Mouse (Mus musculus) intestine, postnatal 0 days (tissue): ENCODE data around the gene Nprl3. TPM values are rescaled to one million over a fixed set of nuclear protein-coding genes. Genes with fewer than 3 reads are reported as not detected.

Experiments
- ATAC-seq: fragments of 200-750 bp; cut with Nextera tagmentation; 2 replicates; pipeline ENCODE4 v1.8.0; 2017; ENCODE audit warnings: mild to moderate bottlenecking, moderate TSS enrichment, moderate library complexity
- H3K27ac ChIP-seq: fragments of 300-500 bp; sonication (generic); 2 replicates; pipeline ENCODE4 v1.5.1; 2014; ENCODE audit warnings: mild to moderate bottlenecking, low read depth, low read length, moderate library complexity
- H3K27me3 ChIP-seq: fragments of 300-500 bp; sonication (generic); replicated peaks from 2 replicates; pipeline ENCODE4 v1.6.1; 2014; ENCODE audit warnings: low read length, mixed read lengths; ENCODE audit not compliant: control insufficient read depth, insufficient read depth
- H3K36me3 ChIP-seq: fragments of 300-500 bp; sonication (generic); 2 replicates; pipeline ENCODE4 v1.6.1; 2014; ENCODE audit warnings: mild to moderate bottlenecking, moderate library complexity; ENCODE audit not compliant: control insufficient read depth, insufficient read depth
- H3K4me1 ChIP-seq: fragments of 300-500 bp; sonication (generic); replicated peaks from 2 replicates; pipeline ENCODE4 v1.6.1; 2014; ENCODE audit warnings: antibody characterized with exemption, low read length, mixed read lengths; ENCODE audit not compliant: control insufficient read depth, insufficient read depth
- H3K4me2 ChIP-seq: fragments of 300-500 bp; sonication (generic); replicated peaks from 2 replicates; pipeline ENCODE4 v1.6.1; 2014; ENCODE audit warnings: low read depth, mild to moderate bottlenecking, moderate library complexity
- H3K4me3 ChIP-seq: fragments of 300-500 bp; sonication (generic); 2 replicates; pipeline ENCODE4 v1.5.1; 2014; ENCODE audit warnings: low read depth, low read length
- H3K9ac ChIP-seq: fragments of 300-500 bp; sonication (generic); 2 replicates; pipeline ENCODE4 v1.6.1; 2014; ENCODE audit warnings: mild to moderate bottlenecking, low read depth, low read length
- H3K9me3 ChIP-seq: fragments of 300-500 bp; sonication (generic); 2 replicates; pipeline ENCODE4 v1.6.1; 2016; ENCODE audit warnings: mixed run types; ENCODE audit not compliant: control insufficient read depth
- CTCF ChIP-seq: sonication (generic); IDR thresholded peaks from 2 replicates; pipeline ENCODE4 v1.5.1; 2016; ENCODE audit warnings: low read depth, mild to moderate bottlenecking, control low read depth, antibody characterized with exemption, moderate library complexity
- WGBS: fragments of 180-500 bp; shearing (Covaris S2); extraction: QIAGEN DNeasy Blood & Tissue Kit; methylation state at CpG from one replicate; pipeline ENCODE4 v1.1.7; 2014; 5-methylcytosine and 5-hydroxymethylcytosine counted together
- polyA plus RNA-seq: library from polyadenylated mRNA; unstranded; fragments of >200 nt; fragmentation: Nextera tagmentation; extraction: Ambion mirVana; gene quantifications from 2 replicates; pipeline ENCODE4 v1.2.1, GENCODE M21; 2015

Gene Nprl3
- polyA plus RNA-seq, 1 experiment from 2014 or later = 19.8 TPM

DNA sequence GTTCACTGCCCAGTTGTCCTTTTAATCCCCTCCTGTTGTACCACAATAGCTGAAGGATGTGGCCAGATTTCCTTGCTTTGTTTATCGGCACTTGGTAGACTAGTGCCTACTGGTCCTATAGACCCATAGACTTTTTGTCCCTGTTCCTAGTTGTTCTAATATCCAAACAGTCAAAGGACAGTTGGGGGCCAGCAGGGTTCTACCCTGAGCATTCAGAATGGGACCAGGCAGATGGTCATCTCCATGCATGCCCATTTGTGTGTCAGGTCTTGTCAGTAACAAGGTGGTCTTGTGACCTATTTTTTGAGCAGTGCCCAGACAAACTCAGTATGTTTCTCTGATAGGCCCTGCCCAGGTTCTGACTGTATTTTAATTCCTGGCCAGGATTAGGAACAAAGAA lies 40.5 kb downstream of the Nprl3 start:
- Histone ChIP-seq H3K36me3 (peaks cover 26% of the 10 kb centered on the region), H3K9me3 (no peaks in the 10 kb centered on the region), H3K4me1 (peaks cover 14% of the 10 kb centered on the region; the same call in 1 of the 2 replicates), H3K4me2 (peak overlapping the region; percentile 86), H3K9ac (peak overlapping the region; percentile 77), H3K27me3 (no peaks in the 10 kb centered on the region), H3K27ac (peak overlapping the region; percentile 86; the same call in 1 of the 2 replicates), H3K4me3 (peak overlapping the region; percentile 75)
- no peak for ATAC-seq
- 24% methylated on average over 1 of the region's 1 CpGs for WGBS
- TF ChIP-seq CTCF = no peak

DNA sequence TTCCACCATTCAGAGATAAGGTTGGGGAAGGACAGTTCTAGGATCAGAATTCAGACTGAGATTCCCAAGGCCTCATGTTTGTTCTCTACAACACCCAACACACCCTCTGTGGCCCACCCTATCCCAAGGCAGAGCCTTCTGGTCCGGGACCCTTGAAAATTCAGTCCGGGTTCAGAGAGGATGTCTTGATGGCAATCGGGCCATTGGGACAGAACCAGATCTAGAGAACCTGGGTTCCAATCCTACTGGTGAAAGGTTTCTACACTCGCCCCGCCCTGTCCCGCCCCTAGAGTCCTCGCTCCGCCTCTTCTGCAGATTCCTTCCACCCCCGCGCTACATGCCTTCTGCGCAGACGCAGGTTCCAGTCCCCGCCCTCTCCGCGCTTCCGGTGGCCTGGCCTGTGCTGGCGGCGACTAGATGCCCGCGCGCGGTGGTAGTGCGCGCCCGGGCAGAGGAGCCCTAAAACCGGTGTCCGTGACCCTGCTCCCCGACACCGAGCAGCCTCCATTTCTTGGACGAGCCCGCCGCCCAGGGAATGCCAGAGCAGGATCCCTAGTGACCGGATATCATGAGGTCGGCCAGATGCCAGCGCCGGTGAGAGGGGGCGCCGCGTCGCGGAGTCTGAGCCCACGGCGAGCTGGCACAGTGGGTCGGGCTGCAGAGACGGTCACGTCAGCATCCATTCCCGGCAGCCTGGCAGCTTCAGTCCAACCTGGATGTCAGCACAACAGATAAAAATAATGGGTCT lies 41.2 kb downstream of the Nprl3 start, which contains the start of gene Mpg:
TSS of gene Mpg (plus strand) at position 382 of the 748 bp plus-strand sequence.
- WGBS = 3% methylated on average over 47 of the region's 47 CpGs
- peak; percentile 75 for ATAC-seq
- Histone ChIP-seq H3K4me1 (peaks cover 14% of the 10 kb centered on the region; the same call in 1 of the 2 replicates), H3K4me3 (peak within 1 kb of the TSS; percentile 75), H3K36me3 (peaks cover 19% of the 10 kb centered on the region), H3K27me3 (no peaks in the 10 kb centered on the region), H3K27ac (peak within 1 kb of the TSS; percentile 86), H3K4me2 (peak within 1 kb of the TSS; percentile 86), H3K9ac (peak within 1 kb of the TSS; percentile 77), H3K9me3 (no peaks in the 10 kb centered on the region)
- no peak for TF ChIP-seq CTCF

DNA sequence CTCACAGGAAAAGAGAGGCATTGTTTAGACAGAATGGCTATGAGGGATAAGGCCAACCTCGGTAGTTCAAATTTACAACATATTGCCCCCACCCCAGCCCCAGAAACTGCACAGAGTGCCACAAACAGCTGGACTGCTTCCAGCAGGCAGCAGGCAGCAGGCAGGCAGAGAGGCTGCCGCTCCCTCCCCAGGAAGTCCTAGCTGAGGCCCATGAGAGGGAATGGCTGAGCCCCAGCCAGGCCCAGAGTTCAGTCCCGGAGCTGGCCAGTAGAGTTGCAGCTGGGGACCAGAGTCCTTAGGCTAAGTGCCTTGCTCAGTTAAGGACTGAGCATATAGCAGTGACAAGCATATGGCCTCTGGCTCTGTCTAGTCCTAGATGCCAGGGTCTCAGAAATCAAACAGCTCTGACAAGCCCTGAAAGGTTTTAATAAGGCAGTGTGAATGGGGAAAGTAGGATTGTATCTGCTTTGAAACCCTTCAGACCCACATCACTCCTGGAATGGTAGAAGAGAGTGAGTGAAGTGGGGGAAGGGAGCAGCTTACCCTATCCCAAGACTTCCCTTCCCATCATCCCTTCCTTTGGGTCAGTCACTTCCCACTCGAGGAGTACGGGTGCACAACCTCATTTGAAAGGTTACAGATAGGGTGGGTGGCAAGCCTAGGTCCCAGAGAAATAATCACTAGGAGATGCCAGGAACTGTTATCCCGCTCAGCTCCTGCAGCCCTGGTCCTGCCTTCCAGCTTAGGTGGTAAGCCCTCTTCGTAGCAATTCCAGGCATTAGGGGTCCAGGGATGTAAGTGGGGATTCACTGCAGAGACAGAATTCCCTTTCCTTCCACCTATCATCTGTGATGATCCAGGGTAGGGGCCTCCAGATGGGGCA lies 42.0 kb downstream of the Nprl3 start:
- H3K27ac ChIP-seq = peak overlapping the region; percentile 69
- no peak for TF ChIP-seq CTCF
- peak; percentile 16; the same call in 1 of the 2 replicates for ATAC-seq
- H3K4me2 ChIP-seq = no peak overlapping the region; the same call in 1 of the 2 replicates
- H3K9me3 ChIP-seq = no peaks in the 10 kb centered on the region
- H3K4me3 ChIP-seq = no peak overlapping the region
- no peak overlapping the region for H3K9ac ChIP-seq
- WGBS = 38% methylated on average over 7 of the region's 7 CpGs
- H3K27me3 ChIP-seq = no peaks in the 10 kb centered on the region
- H3K36me3 ChIP-seq = peaks cover 11% of the 10 kb centered on the region
- peaks cover 14% of the 10 kb centered on the region; the same call in 1 of the 2 replicates for H3K4me1 ChIP-seq

DNA sequence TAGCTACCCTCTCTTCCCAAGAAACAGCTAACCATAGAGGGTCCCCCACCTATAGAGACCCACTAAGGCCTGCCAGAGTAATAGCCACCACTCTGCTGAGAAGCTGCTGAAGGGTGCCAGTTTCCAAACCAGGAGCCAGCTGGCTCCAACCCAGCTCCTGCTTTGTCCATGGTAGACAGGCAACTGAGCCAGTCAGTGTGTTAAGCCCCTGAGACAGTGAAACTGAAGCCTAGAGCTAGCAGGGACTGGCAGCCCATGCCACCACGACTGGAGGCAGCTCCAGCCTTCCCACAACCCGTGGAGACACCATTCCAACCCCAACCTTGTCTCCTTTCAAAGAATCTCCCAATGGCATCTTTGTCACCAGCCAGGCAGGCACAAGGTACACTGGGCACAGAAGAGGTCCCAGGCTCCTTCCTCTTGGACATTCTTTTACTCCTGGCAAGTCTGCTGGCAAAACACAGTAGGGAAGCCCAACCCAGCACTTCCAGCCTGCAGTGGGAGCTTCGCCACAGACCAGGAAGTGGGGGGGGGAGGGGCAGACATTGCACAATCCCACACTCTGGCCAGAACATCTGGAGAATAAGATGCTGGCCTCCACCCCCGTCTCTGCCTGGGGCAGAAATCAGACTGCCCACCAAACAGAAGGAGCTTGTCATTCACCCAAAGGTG lies 42.9 kb downstream of the Nprl3 start:
- Histone ChIP-seq H3K4me1 (peaks cover 14% of the 10 kb centered on the region; the same call in 1 of the 2 replicates), H3K9me3 (no peaks in the 10 kb centered on the region), H3K4me3 (no peak overlapping the region), H3K27ac (peak overlapping the region; percentile 69), H3K36me3 (peaks cover 2% of the 10 kb centered on the region; the same call in 1 of the 2 replicates), H3K27me3 (no peaks in the 10 kb centered on the region), H3K9ac (no peak overlapping the region), H3K4me2 (no peak overlapping the region; the same call in 1 of the 2 replicates)
- ATAC-seq = peak; percentile 28; the same call in 1 of the 2 replicates
- TF ChIP-seq CTCF = no peak
- WGBS = 14% methylated on average over 4 of the region's 4 CpGs

DNA sequence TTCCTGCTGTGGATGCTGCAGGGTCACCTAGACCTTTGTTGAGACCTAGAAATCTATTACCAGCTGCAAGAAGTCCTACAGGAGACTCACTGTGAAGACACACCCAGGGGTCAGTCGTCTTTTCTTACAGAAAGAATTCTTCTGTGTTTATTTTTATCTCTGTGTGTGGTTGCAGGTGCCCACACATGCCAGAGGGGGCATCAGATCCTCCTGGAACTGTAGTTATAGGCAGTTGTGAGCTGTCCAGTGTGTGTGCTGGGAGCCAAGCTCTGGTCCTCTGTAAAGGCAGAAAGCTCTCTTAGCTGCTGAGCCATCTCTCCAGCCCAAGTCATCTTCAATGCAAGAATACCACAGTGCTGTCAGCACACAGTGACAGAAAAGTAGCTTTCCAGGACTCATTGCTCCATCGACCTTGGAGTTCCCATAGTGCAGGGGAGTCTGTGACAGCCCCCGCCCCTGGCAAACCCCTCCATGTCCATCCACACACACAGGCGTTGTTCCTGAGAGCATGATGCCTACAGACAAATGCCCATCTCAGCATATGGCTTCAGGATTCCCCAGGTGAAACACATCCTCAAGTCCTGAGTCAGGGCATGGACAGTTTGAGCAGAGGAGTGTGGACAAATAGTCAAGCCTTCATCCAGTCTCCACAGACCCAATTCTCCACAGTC lies 44.1 kb downstream of the Nprl3 start:
- ATAC-seq = no peak
- no peaks in the 10 kb centered on the region for H3K27me3 ChIP-seq
- peak overlapping the region; percentile 87; the same call in 1 of the 2 replicates for H3K4me2 ChIP-seq
- H3K4me1 ChIP-seq = peaks cover 14% of the 10 kb centered on the region; the same call in 1 of the 2 replicates
- peak; percentile 44; the same call in 1 of the 2 replicates for TF ChIP-seq CTCF
- WGBS = 65% methylated on average over 4 of the region's 4 CpGs
- no peaks in the 10 kb centered on the region; the same call in 1 of the 2 replicates for H3K36me3 ChIP-seq
- no peaks in the 10 kb centered on the region for H3K9me3 ChIP-seq
- H3K27ac ChIP-seq = peak overlapping the region; percentile 22
- no peak overlapping the region for H3K4me3 ChIP-seq
- no peak overlapping the region for H3K9ac ChIP-seq
